Mouse (Mus musculus) midbrain, embryonic 13.5 days (tissue): Measurements from ENCODE around the gene Emc9. TPM values are rescaled to one million over a fixed set of nuclear protein-coding genes. Genes with fewer than 3 reads are reported as not detected.

Source experiments
- ATAC-seq: fragments of 200-750 bp; cut with Nextera tagmentation; 2 replicates; pipeline ENCODE4 v1.8.0; 2017; ENCODE audit warnings: mild to moderate bottlenecking, moderate TSS enrichment, moderate library complexity
- H3K27ac ChIP-seq: fragments of 300-500 bp; sonication (generic); 2 replicates; pipeline ENCODE4 v1.5.1; 2015; ENCODE audit warnings: inconsistent platforms, mild to moderate bottlenecking, moderate library complexity
- H3K27me3 ChIP-seq: fragments of 300-500 bp; sonication (generic); 2 replicates; pipeline ENCODE4 v1.6.1; 2015; ENCODE audit warnings: mild to moderate bottlenecking, inconsistent platforms
- H3K36me3 ChIP-seq: fragments of 300-500 bp; sonication (generic); 2 replicates; pipeline ENCODE4 v1.6.1; 2015; ENCODE audit warnings: mild to moderate bottlenecking, inconsistent platforms
- H3K4me1 ChIP-seq: fragments of 300-500 bp; sonication (generic); replicated peaks from 2 replicates; pipeline ENCODE4 v1.6.1; 2015; ENCODE audit warnings: inconsistent platforms
- H3K4me2 ChIP-seq: fragments of 300-500 bp; sonication (generic); replicated peaks from 2 replicates; pipeline ENCODE4 v1.6.1; 2015; ENCODE audit warnings: moderate library complexity, mild to moderate bottlenecking, inconsistent platforms
- H3K4me3 ChIP-seq: fragments of 300-500 bp; sonication (generic); replicated peaks from 2 replicates; pipeline ENCODE4 v1.5.1; 2015; ENCODE audit warnings: mild to moderate bottlenecking, inconsistent platforms
- H3K9ac ChIP-seq: fragments of 300-500 bp; sonication (generic); replicated peaks from 2 replicates; pipeline ENCODE4 v1.6.1; 2015; ENCODE audit warnings: mild to moderate bottlenecking, inconsistent platforms
- H3K9me3 ChIP-seq: fragments of 300-500 bp; sonication (generic); 2 replicates; pipeline ENCODE4 v1.6.1; 2016; ENCODE audit warnings: mild to moderate bottlenecking, inconsistent platforms
- WGBS: fragments of 180-500 bp; shearing (Covaris S2); methylation state at CpG from one replicate; pipeline ENCODE4 v1.1.7; 2015; 5-methylcytosine and 5-hydroxymethylcytosine counted together
- polyA plus RNA-seq: library from polyadenylated mRNA; unstranded; fragments of >200 nt; fragmentation: Nextera tagmentation; extraction: Ambion mirVana; gene quantifications from 2 replicates; pipeline ENCODE4 v1.2.1, GENCODE M21; 2015

Emc9 gene
- polyA plus RNA-seq, 1 experiment from 2014 or later = 9.7 TPM

DNA sequence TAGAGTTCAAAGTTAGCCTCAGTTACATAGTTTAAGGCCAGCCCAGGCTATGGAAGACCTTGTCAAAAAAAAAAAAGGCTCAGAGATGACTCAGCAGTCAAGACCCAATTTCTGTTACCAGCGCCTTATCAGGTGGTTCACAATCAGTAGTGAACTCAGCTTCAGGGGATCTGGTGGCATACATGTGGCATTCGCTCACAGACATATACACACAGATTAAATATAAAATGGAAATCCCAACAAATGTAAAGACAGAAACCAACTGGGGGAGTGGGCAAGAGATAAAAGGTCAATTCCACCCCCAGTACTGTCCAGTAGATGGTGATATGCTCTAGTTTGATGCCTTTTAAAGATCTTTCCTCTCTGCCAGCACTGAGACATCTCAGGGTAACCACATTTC is 1.0 kb upstream of the Emc9 start:
- no peaks in the 10 kb centered on the region for H3K9me3 ChIP-seq
- ATAC-seq = no peak
- H3K36me3 ChIP-seq = peaks cover 19% of the 10 kb centered on the region
- H3K9ac ChIP-seq = no peak overlapping the region
- peaks cover 26% of the 10 kb centered on the region for H3K4me1 ChIP-seq
- H3K27ac ChIP-seq = no peak overlapping the region
- WGBS = 90% methylated on average over 2 of the region's 2 CpGs
- H3K27me3 ChIP-seq = no peaks in the 10 kb centered on the region
- no peak overlapping the region for H3K4me2 ChIP-seq
- H3K4me3 ChIP-seq = no peak overlapping the region

DNA sequence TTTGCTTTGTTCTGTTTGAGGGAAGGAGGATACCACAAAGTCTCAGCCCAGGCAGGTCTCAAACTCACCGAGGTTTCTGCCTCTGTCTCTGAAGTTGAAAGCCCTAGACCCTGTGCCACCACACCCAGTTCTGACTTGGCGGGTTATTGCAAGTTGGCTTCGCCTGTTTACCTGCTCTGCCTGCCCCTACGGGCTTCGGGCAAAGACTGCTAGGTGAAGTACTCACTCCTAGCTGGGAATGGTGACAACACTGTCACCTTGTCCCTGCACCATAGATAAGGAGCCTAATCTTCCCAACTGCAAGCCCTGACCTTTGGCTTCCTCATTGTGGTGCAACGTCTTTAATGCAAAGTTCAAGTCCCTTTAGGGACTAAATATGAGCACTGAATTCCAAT is 461 bp upstream of the Emc9 start:
- no peak for ATAC-seq
- Histone ChIP-seq H3K27ac (no peak overlapping the region), H3K4me1 (peaks cover 25% of the 10 kb centered on the region), H3K27me3 (no peaks in the 10 kb centered on the region), H3K9ac (no peak overlapping the region), H3K4me2 (no peak overlapping the region), H3K4me3 (no peak overlapping the region), H3K36me3 (peaks cover 25% of the 10 kb centered on the region), H3K9me3 (no peaks in the 10 kb centered on the region)
- whole genome bisulfite sequencing = 65% methylated on average over 6 of the region's 6 CpGs

DNA sequence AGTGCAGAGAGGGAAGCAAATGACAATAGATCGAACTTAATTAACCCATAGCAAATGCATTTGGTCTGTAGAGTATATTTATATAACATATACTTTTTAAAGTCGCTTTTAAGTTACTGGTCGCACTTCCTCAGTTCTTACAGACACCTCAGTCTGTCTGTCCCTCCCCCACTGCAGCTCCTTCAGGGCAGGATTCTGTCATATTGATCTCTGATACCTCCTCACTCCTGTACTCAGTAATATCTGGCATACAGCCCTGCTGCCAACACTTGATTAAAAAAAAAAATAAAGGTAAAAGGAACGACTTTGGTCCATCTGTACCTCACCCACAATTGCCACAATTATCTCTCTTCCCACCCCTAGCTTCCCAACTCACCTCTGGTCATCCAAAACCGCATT is 800 bp downstream of the Emc9 start:
- Histone ChIP-seq H3K4me1 (peaks cover 20% of the 10 kb centered on the region), H3K27ac (no peak overlapping the region), H3K27me3 (no peaks in the 10 kb centered on the region), H3K4me3 (peak overlapping the region; percentile 47), H3K36me3 (peaks cover 34% of the 10 kb centered on the region), H3K4me2 (peak overlapping the region; percentile 65), H3K9me3 (no peaks in the 10 kb centered on the region), H3K9ac (peak overlapping the region; percentile 72; the same call in 1 of the 2 replicates)
- ATAC-seq = no peak
- WGBS = 38% methylated on average over 5 of the region's 5 CpGs

DNA sequence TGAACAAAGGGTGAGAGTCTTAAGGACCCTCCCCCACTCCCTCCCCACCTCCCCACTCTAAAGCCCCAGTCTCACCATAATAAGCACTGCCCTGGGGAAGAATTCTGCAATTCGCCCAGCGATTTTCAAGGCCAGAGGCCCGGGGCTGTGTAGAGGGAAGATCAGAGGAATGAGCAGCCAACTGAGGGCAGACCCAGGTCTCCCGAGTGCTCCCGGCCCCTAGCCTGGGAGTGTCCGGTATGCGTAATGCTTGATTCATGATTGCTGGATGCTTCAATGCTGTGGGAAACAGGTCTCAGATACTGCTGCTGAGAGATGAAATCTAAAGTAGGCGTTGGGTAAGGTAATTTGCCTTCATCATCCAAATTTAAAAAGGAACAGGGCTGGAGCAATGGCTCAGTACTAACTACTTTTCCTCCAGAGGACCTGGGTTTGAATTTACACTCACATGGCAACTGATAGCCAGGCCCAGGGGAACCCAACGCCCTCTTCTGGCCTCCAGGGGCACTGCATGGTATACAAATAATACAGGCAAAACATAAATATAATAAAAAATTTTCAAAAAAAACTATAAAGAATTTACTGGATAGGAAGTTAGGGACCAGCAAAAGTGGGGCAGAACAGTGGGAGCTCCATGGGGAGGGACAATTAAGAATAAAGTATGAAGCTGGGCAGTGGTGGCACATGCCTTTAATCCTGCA is 3.0 kb downstream of the Emc9 start:
- Histone ChIP-seq H3K36me3 (peaks cover 24% of the 10 kb centered on the region), H3K4me2 (no peak overlapping the region), H3K4me1 (peaks cover 32% of the 10 kb centered on the region), H3K9me3 (no peaks in the 10 kb centered on the region), H3K27ac (no peak overlapping the region), H3K9ac (no peak overlapping the region), H3K4me3 (no peak overlapping the region), H3K27me3 (no peaks in the 10 kb centered on the region)
- WGBS = 67% methylated on average over 9 of the region's 9 CpGs
- no peak for ATAC-seq

DNA sequence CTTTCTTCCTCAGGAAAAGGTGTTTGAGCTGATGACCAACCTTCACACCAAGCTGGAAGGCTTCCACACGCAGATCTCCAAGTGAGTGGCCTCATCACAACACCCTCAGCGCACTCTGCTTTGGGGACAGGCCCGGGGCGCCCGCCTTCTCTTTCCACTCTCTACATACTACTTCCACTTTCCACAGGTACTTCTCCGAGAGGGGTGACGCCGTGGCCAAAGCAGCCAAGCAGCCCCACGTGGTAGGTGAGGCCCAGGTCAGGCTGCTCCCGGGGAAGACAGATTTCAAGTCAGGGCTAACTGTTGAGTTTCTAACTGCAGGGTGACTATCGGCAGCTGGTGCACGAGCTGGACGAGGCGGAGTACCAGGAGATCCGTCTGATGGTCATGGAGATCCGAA is 4.4 kb downstream of the Emc9 start:
- H3K9ac ChIP-seq = no peak overlapping the region
- WGBS = 95% methylated on average over 16 of the region's 16 CpGs
- no peak overlapping the region for H3K27ac ChIP-seq
- no peak overlapping the region for H3K4me3 ChIP-seq
- peaks cover 32% of the 10 kb centered on the region for H3K4me1 ChIP-seq
- no peak for ATAC-seq
- peaks cover 21% of the 10 kb centered on the region for H3K36me3 ChIP-seq
- H3K4me2 ChIP-seq = no peak overlapping the region
- no peaks in the 10 kb centered on the region for H3K9me3 ChIP-seq
- H3K27me3 ChIP-seq = no peaks in the 10 kb centered on the region

DNA sequence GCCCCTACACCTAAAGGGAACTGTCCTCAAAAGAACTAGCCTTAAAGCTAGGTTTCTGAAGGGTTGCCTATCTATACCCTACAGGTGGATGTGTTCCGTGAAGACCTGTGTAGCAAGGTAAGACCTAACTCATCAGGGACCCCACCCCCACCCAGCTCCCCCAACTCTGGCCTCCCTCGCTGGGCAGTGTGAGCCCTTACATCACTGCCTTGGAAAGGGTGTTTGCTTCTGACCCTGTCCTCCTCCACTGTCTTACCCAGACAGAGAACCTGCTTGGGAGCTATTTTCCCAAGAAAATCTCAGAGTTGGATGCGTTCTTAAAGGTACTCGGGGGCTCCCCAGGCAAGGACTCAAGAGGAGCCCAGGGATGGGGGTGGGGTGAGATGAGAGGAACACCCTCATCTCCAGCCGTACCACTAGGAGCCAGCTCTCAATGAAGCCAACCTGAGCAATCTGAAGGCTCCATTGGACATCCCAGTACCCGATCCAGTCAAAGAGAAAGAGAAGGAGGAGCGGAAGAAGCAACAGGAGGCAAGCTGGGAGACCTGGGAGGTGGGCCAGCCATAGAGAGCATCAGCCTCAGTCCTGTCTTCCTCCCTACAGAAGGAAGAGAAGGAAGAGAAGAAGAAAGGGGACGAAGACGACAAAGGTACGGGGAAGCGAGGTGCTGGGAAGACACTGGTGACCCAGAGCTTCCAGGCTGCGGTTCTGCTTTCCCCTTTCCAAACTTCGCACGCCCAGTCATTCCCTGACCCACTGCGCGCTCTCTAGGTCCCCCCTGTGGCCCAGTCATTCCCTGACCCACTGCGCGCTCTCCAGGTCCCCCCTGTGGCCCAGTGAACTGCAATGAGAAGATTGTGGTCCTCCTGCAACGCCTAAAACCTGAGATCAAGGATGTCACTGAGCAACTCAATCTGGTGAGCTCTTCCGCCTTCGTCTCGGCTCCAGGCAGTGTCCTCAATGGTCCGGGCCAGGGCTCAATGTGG is 5.3 kb downstream of the Emc9 start:
- 0 out of 2 replicates have a peak overlapping the region, but pooled peaks have one; percentile 88 for H3K4me2 ChIP-seq
- H3K4me3 ChIP-seq = no peak overlapping the region
- WGBS = 83% methylated on average over 23 of the region's 23 CpGs
- no peaks in the 10 kb centered on the region for H3K9me3 ChIP-seq
- peaks cover 21% of the 10 kb centered on the region for H3K36me3 ChIP-seq
- H3K27ac ChIP-seq = no peak overlapping the region
- H3K27me3 ChIP-seq = no peaks in the 10 kb centered on the region
- no peak overlapping the region for H3K9ac ChIP-seq
- no peak for ATAC-seq
- peaks cover 26% of the 10 kb centered on the region for H3K4me1 ChIP-seq

DNA sequence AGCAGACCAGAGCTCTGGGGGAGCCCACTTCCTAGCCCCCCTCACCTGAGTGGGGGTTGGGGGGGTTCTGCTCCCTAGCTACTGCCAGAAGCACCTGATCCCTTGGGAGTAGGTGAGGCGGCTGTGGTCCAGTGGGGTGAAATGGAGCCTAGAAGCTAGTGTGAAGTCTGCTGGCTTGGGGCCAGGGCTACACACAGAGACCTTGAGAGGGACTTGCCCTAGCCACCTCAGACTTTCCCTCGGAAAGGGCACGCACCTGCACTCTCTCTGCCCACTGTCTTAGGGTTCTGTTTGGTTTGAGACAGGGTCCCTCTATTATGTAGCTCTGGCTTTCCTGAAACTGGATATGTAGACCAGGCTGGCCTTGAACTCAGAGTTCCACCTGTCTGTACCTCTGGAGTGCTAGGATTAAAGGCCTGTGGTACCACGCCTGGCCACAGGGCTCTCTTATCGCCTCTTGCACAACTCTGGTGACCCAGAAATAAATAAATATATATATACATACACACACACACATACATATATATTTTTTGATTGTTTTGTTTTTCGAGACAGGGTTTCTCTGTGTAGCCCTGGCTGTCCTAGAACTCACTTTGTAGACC is 6.3 kb downstream of the Emc9 start:
- 34% methylated on average over 6 of the region's 6 CpGs for WGBS
- peaks cover 20% of the 10 kb centered on the region for H3K4me1 ChIP-seq
- no peaks in the 10 kb centered on the region for H3K27me3 ChIP-seq
- peak overlapping the region; percentile 88 for H3K4me2 ChIP-seq
- peak overlapping the region; percentile 53 for H3K4me3 ChIP-seq
- peak overlapping the region; percentile 81 for H3K9ac ChIP-seq
- H3K36me3 ChIP-seq = peaks cover 21% of the 10 kb centered on the region
- peak; percentile 55 for ATAC-seq
- no peaks in the 10 kb centered on the region for H3K9me3 ChIP-seq
- peak overlapping the region; percentile 86 for H3K27ac ChIP-seq

DNA sequence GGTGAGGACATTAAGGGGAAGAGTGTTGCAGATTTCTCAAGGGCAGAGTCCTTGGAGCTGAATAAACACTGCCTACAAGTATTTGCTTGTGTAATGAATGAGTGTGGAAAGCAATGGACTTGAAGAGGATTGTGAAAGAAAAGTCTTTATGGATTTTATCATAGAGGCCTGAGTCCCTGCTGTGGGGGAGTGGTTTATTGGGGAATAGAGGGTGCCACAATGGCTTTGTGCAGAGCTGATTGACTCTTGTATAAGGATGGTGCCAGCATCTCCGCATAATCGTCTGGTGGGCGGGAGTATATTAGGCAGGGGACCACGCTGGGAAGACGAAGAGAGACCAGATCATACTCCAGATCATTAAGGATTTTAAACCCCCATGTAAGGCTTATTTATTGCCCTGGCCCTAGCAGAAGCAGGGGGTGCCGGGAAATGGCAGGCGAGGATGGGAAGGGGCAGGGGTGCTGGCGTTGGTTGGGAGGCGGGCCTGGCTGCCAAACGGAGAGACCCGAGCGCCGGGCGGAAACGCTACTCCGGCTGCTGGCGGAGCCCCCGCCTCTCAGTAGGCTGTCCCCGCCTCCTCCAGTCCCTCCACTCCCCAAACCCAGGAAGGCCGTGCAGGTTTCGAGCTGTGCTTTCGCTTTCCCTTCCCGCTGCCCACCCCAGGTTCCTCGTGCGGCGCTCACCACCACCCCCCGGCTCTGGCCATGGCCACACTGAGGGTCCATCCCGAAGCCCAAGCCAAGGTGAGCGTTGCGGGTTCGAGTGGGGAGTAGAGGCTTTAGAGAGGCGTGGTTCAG is 7.0 kb downstream of the Emc9 start, which contains the start of gene Psme1:
Gene Psme1, plus strand, starts transcription at position 253 of the 797 bp plus-strand sequence.
- Histone ChIP-seq H3K27ac (peak within 1 kb of the TSS; percentile 86), H3K4me3 (peak within 1 kb of the TSS; percentile 53), H3K9me3 (no peaks in the 10 kb centered on the region), H3K4me1 (peaks cover 20% of the 10 kb centered on the region), H3K36me3 (peaks cover 21% of the 10 kb centered on the region), H3K4me2 (peak within 1 kb of the TSS; percentile 88), H3K27me3 (no peaks in the 10 kb centered on the region), H3K9ac (peak within 1 kb of the TSS; percentile 81)
- WGBS = under 1% methylated on average over 31 of the region's 32 CpGs
- ATAC-seq = peak; percentile 94

DNA sequence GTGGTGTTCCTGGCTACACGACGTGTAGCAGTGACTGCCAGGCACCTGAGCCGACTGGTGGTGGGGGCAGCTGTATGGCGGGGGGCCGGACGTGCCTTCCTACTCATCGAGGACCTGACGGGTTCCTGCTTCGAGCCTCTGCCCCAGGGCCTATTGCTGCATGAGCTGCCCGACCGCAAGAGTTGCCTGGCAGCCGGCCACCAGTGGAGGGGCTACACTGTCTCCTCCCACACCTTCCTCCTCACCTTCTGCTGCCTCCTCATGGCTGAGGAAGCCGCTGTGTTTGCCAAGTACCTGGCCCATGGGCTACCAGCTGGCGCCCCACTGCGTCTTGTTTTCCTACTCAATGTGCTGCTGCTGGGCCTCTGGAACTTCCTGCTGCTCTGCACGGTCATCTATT is 8.7 kb downstream of the Emc9 start:
- Histone ChIP-seq H3K9ac (no peak overlapping the region), H3K27me3 (no peaks in the 10 kb centered on the region), H3K9me3 (no peaks in the 10 kb centered on the region), H3K4me1 (peaks cover 20% of the 10 kb centered on the region), H3K36me3 (peaks cover 17% of the 10 kb centered on the region), H3K4me3 (no peak overlapping the region), H3K4me2 (no peak overlapping the region), H3K27ac (no peak overlapping the region)
- no peak for ATAC-seq
- WGBS = 85% methylated on average over 16 of the region's 16 CpGs

DNA sequence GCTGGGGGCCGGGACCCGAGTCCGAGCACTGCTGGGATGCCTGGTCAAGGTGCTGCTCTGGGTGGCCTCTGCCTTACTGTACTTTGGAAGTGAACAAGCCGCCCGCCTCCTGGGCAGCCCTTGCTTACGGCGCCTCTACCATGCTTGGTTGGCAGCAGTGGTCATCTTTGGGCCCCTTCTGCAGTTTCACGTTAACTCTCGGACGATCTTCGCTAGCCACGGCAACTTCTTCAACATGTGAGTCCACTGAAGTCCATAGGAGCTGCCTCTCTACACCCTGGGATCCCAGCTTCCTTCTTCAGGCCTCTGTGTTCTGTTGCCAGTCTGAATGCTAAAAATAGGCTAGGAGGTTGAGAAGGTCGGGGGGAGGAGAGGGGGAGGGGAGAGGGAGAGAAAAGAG is 9.4 kb downstream of the Emc9 start:
- Histone ChIP-seq H3K4me1 (peaks cover 20% of the 10 kb centered on the region), H3K4me3 (no peak overlapping the region), H3K9me3 (no peaks in the 10 kb centered on the region), H3K27ac (no peak overlapping the region), H3K9ac (no peak overlapping the region), H3K27me3 (no peaks in the 10 kb centered on the region), H3K4me2 (no peak overlapping the region), H3K36me3 (peaks cover 14% of the 10 kb centered on the region)
- no peak for ATAC-seq
- 77% methylated on average over 13 of the region's 13 CpGs for WGBS

DNA sequence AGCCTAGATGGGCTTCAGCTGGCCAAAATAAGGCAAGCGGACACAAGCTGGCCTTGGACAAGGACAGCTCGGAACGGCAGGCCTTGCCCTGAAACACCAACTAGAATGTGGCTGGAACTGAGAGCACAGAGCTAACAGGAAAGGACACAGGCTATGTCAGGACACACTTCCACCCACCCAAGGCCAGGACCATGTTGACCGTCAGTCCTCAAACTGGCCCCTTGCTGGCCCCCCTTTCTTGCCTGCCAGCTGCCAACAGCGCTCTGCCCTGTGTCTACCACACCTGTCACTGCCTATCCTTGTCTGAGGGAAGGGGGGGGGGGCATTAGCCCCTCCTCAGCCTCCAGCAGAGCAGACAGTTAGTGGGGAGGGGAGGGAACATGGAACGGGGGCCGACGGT is 9.8 kb downstream of the Emc9 start, which contains the start of gene Fitm1:
Gene Fitm1, plus strand, starts transcription at position 316 of the 400 bp plus-strand sequence.
- no peaks in the 10 kb centered on the region for H3K27me3 ChIP-seq
- ATAC-seq = no peak
- H3K36me3 ChIP-seq = peaks cover 14% of the 10 kb centered on the region
- H3K4me3 ChIP-seq = no peak within 1 kb of the TSS
- H3K9me3 ChIP-seq = no peaks in the 10 kb centered on the region
- H3K27ac ChIP-seq = no peak within 1 kb of the TSS
- H3K4me2 ChIP-seq = no peak within 1 kb of the TSS
- H3K9ac ChIP-seq = no peak within 1 kb of the TSS
- peaks cover 20% of the 10 kb centered on the region for H3K4me1 ChIP-seq
- 79% methylated on average over 8 of the region's 8 CpGs for WGBS
